Mouse (Mus musculus) heart, postnatal 4 days (tissue): ENCODE results near the gene Mog. TPM values are rescaled to one million over a fixed set of nuclear protein-coding genes. Genes with fewer than 3 reads are reported as not detected.
"Not testable (repeated sequence)": the region's sequence is repeated elsewhere in the genome, so short reads cannot be mapped to it uniquely, and the experiment has no call there.

Experiments
- DNase-seq: peaks from one replicate; pipeline ENCODE4 v3.0.0; 2021
- total RNA-seq, 2 experiments: library from RNA; stranded (reverse); gene quantifications; 2 replicates each; pipeline ENCODE4 v1.2.3; 2021

Mog gene
- total RNA-seq, 2 experiments from 2014 or later, result not detected

GRCm38 (mm10) chr17:37044651-37045244 lies 21.6 kb upstream of the Mog start:
- DNase-seq, result no peak

DNA sequence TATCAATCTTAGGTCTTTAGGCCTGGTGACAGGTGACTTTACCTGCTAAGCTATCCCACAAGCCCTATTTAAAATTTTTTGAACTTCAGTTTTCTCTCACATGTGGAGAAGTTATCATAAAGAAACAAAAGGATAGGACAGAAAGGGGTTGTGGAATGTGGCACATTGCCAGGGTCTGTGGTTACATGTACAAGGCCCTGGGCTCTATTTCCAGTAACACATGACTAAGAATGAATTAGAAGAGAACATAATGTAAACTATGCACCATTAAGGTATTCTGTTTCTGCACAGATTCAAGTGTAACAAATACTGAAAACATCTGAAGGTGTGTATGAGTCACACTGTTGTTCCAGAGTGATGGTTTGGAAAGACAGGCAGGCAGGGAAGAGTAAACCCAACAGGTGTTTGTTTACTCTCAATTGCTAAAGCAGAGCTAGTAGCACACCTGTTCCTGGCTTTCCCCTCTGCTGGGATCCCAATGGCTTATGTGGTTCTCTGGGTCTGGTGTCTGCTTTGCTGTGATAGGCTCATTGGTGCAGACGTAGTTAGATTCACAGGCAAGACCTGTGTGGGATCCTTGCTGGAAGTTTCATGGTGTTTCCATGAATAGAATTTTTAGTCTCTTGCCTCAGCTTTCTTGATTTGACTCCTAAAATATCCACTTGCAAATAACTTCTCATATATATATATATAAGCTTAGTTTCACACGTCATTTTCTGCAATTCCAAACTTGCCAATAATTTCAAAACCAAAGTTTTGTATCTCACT lies 16.1 kb upstream of the Mog start:
- no peak for DNase-seq

GRCm38 (mm10) chr17:37029162-37029561 lies 6.0 kb upstream of the Mog start:
- DNase-seq, result no peak

- DNase-seq, result peak; percentile 93
Observed at GRCm38 (mm10) chr17:37028683-37029120, 5.5 kb upstream of the Mog start.

GRCm38 (mm10) chr17:37028212-37028611 lies 5.0 kb upstream of the Mog start:
- DNase-seq, result no peak

GRCm38 (mm10) chr17:37027486-37027885 lies 4.3 kb upstream of the Mog start:
- DNase-seq, result no peak

GRCm38 (mm10) chr17:37026425-37026824 lies 3.2 kb upstream of the Mog start:
- DNase-seq, result no peak

GRCm38 (mm10) chr17:37019242-37019641 lies 4.0 kb downstream of the Mog start:
- not testable (repeated sequence) for DNase-seq

DNA sequence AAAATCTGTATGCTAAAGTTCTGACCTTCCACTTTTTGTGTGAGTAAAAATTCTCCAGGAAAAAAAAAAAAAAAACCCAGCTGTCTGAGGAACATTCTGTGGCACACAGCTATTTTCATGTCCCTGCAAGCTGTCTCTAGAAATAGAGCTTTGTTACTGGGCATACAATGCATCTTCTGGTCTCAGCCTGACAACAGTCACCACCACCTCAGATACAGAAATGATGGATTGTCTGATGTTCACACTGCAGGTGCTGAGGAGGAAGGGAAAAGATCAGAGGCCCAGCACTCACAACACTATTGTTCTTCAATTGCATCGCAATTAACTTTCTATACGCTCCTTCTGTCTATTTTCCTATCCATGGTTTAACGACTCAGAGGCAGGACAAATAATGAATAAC lies 4.9 kb downstream of the Mog start:
- no peak for DNase-seq

DNA sequence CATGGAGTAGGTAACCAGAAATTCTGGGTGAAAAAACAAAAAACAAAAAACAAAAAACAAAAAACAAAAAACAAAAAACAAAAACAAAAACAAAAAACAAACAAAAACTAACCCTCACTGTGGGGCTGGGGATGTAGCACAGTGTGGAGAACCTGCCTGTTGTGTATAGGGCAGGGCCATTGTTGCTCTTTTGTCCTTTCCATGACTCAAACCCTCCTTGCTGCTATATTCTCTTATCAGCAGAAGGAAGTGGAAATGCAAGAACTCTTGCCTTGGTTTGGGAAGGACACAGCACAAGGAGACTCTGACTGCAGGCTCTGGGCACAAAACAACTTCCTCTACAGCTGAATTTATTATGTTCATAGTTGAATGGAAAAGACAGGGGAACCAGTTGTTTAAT lies 6.9 kb downstream of the Mog start:
- no peak for DNase-seq

DNA sequence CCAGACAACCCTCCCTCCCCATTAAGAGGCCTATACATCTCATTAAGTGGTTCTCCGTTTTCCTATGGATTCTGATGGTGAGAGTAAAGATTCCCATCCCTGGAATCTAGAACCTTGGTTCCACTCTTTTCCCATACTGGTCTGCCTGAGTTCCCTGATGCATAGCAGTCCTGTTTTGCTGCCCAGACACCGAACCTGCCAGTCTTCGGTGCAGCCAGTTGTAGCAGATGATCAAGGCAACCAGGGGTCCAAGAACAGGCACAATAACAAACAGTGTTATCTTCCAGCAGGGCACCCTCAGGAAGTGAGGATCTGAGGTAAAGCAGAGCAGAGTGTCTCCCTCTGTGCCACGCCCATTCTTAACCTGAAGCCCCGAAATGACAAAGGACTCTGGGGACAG lies 11.1 kb downstream of the Mog start:
- DNase-seq, result no peak

- no peak for DNase-seq
Observed at GRCm38 (mm10) chr17:37011719-37012118, 11.5 kb downstream of the Mog start.

GRCm38 (mm10) chr17:37009460-37010042 lies 13.6 kb downstream of the Mog start:
- DNase-seq, result no peak

- DNase-seq, result no peak
Observed at GRCm38 (mm10) chr17:37008161-37008560, 15.0 kb downstream of the Mog start.

DNA sequence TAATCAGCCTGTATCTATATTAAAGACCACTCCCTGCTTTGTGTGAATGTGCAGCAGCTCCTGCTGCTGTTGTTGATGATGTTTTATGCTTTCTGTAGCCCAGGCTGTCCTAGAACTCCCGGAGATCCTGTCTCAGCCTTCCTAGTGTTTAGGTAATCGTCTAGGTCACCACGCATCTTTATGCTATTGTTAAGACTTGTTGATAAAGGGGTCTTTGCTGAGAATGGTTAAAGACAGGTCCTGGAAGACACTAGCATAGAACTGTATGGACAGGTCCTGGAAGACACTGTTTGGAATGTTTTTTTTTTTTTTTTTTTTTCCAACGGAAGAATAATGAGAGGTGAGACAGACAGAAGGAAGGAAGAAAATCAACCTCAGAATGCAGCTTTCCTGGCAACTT lies 19.8 kb downstream of the Mog start:
- no peak for DNase-seq

GRCm38 (mm10) chr17:37002364-37003330 lies 20.6 kb downstream of the Mog start:
- DNase-seq, result peak; percentile 66

DNA sequence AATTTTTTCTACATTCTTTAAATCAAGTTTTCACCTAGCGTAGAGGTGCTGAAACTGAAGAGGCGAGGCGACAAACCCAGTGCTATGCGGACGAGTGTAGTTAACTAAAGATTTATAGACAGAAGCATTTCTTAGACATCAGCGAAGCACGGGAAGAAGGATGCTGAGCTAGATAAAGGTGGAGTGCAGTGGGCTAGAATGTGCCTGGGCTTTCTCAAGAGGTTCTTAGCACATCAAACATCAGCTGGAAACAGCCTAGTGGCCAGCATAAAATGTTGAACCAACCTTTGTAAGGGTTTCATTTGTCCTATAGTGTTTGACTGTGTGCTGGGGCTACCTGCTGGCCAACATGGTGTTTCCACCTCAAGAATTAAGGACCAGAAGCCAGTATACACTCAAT lies 22.3 kb downstream of the Mog start, which contains the start of gene Zfp57:
Gene Zfp57 (plus strand): TSS at position 301 of the 400 bp plus-strand sequence.
- DNase-seq, result no peak

DNA sequence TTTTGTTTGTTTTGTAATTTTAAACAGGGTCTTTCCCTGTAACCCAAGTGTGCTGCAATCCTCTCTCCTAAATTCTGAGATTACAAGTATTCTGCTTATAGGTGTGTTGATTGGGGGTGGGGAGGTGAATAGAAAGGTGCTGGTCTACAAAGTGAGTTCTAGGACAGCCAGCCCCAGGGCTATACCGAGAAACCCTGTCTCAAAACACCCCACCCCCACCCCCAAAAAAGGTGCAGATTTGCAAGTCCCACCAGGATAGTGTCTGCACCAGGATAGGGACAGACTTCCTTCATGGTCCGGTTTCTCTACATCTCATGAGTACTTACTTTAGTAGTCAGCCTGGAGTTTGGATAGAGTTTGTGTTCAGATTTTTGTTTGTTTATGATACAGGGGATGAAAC lies 24.7 kb downstream of the Mog start:
- no peak for DNase-seq

GRCm38 (mm10) chr17:36997033-36997735 lies 26.0 kb downstream of the Mog start:
- peak; percentile 86 for DNase-seq

- no peak for DNase-seq
Observed at GRCm38 (mm10) chr17:36995448-36995847, 27.8 kb downstream of the Mog start.

- no peak for DNase-seq
Observed at GRCm38 (mm10) chr17:36994528-36994927, 28.7 kb downstream of the Mog start.

DNA sequence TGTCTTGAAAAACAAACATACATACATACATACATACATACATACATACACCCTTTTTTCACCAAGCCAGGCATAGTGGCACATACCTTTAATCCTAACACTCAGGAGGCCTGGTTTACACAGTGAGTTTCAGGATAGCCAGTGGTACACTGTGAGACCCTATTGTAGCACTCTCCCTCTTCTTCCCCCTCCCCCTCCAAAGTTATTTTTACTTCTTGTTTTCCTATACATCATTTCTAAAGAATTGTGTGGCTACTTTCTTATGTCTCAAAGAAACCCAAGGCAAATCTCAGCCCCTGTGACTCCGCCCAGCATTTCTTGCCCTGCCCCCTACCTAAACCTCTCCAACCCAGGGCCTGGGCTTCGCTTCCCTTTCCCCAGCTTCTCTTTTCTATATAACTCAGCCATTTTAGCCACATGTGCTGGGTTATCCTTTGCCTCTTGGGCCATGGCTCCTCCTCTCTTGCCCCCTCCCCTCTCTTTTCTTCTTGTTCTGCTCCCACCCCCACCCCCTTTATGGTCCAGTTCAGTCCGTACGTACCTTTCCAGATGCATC lies 29.4 kb downstream of the Mog start:
- no peak for DNase-seq
